Mouse (Mus musculus) lung, adult 18-20 months (tissue): ENCODE results near the gene Dnajc22.

Source experiments
- DNase-seq, 2 experiments: peaks; one replicate each; pipeline ENCODE4 v3.0.0; 2022; ENCODE audit warnings: mixed read lengths in 2 of 2

Dnajc22 gene

DNA sequence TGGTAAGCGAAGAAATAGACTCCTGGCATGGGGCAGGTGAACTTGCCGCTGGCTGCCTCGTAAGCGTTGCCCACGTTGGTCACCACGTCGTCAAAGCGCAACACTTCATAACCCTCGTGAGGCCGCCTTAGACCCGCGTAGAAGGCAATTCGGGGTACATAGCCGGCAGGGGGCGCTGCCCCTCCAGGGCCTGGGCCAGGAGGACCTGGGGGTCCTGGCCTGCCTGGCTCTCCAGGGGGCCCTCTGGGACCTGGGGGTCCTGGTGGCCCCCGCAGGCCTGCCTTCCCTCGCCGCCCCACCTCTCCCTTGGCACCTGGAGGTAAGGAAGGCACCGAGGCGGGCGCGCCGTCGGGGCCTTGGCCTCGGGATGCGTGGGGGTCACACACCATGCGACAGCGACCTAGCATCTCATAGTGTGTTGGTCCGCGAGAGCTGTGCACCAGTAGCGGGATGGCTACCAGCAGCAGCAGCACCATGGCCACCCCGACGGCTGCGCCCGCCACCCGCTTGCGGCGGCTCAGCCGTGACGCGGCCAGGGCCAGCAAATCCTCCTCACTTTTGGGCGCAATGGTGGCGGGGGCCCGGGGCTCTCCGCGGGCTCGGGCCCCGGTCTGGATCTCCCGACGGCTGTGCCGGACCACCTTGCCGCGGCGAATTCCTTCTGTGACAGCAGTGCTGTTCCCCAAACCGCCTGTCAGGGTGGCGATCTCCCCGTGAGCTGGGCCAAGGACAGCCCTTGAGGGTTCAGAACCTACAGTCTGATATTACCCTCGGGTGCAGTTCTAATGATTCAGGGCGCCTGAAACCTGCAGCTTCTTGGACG lies 5.5 kb upstream of the Dnajc22 start, which contains the start of gene C1ql4:
C1ql4 (minus strand) TSS at position 565 of the 823 bp plus-strand sequence.
- DNase-seq: no peak

DNA sequence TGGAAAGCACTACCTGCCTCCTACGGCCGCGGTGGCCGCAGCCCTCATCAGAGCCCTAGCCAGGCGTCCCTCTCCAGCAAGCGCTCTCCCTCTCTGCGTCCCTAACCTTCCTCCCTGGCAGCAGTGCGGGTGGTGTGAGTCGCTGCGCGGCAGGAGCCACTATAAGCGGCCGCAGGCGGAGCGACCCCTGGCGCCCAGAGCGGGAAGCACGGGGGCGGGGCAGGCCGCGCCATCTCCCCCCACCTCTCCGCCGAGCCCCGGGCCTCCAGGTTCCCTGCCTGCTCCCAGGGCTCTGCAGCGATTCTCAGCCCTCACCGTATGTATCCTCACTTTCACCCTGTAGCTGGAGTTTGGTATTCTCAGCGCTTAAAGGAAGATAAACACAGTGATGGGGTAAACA lies 4.7 kb upstream of the Dnajc22 start:
- peak; percentile 66 to 76 for DNase-seq

DNA sequence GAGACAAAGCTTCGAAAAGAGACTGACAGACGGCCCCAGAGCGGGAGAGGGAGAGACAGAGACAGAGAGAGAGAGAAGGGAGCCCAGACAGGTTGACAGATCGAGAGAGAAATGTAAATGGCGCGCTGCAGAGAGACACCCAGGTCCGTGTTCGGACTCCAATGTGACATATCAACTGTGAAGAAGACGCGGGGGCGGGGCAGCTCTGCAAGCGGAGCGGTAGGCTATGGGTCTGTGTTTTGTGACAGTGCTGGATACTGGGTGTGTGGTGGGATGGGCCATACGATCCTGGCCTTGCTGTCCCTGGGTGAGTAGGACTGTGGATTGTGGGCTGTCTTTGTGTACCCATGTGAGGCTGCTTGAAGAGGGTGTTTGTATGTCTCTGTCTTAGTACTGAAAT lies 3.9 kb upstream of the Dnajc22 start:
- no peak for DNase-seq

DNA sequence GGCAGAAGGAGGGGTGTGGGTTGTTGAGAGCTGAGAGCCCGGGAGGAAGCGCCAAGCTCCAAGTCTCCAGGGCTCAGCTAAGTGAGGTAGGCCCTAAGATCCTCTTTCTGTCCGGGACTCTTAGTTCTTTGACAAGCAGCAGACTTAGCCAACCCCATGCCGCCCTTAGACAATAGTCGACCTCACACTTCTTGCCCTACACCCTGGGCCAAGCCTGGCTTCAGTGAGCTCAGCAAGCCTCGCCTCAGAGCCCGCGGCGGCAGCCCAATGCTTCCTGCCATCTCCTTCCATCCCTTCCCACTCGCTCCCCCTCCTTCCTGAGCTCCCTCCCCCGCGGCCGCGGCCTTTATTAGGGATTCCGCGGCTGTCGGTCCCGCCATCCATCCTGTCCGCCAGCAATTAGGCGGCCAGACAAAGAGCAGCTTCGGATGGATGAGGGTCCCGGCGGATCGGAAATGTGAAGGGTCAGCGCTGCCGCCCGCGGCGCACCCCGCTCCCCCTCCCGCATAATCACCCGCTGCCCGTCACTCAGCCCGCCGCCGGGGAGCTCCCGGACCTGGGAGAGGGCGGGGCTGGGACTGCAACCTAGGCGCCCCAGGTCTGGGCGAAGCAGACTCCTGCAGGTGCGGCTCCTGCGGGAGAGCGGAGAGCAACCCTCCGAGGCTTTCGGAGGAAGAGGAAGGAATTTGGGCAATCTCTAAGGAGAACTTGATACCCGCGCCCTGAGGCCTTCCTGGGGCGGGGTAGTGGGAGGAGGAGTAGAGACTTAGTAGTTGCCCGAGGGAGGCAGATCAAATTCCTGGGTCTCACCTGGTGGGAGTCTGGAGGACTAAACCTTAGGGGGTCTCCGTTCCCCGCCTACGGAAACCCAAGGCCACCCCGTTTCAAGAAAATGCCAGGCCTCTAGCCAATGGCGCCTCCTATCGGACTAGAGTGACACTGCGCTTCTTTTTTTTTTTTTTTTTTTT lies 605 bp downstream of the Dnajc22 start:
- DNase-seq: peak; percentile 54 to 58

DNA sequence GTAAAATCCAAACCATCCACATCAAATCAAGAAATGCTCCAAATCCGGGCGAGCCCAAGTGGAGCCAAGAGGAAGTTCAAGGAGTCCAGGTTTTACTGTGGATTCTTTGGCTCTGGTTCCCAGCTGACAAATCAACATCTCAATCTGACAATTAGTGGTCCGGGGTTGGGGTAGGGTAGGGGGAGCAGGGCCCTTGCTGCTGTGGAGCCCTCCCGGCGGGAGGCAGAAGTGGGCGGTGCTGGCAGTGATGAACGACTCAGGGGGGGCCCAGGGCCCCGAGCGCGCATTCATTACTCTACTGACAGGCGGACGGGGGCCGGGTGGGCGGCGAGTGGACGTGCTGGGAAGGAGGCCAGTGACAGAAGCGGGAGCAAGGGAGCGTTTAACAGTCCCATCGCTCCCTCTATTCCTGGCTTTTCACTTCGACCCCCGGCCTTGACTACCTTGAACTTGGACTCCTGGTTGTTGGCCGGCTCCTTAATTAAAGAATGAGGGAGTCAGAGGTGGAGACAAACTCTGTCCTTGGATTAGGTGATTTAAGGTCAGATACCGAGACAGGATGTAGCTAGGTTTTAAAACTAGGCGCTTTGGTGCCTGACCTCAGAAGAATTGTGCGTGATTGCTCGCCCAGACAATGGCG lies 1.8 kb downstream of the Dnajc22 start:
- no peak for DNase-seq

DNA sequence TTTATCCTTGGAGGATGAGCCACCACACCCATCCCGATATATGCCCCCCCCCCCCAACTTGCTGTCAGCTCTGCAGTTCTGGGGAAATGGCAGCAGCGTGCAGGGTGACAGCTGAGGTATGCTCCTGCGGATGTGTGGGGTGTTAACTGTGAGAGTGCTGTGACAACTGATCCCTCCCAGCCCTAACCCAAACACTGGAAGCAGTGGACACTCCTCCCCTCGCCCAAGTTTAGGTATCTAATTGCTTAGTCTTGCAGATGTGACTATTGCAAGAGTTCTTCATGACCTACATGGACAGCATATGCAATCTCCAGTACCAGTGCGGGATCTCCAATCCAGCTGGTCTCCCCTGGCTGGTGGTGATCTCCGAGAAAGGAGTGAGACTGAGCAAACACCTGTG lies 2.4 kb downstream of the Dnajc22 start:
- DNase-seq: no peak

DNA sequence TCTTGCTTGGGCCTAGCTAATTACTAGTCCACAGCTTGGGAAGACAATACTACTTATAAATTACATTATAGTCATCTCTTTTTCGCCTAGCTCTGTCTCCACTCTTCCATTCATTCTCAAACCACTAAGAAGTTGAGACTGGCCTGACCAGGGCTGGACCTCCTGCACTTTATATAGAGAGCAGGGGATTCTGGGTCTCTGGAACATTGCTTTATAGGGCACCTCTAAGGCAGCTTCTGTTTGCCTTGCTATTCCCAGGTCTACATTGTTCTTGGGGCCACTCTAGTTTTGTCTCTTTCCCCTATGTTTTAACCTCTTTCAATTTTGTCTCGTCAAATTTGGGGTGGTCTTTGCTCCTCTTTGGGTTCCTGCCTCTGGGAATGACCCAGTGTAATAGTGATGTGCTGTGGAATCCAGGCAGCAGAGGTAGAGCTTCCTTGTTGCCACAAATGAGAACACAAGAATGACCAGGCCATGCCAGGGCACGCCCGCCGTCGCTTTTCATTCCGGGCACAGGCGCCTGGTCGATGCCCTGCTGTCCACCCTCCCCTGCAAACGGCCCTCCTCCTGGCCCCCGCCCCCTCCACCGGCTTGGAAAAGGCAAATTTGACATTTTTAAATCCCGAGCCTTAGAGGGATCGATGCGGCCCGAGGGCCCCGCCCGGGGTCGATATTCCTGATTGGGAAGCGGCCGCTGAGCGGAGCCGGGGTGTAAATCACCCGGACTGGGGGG lies 3.3 kb downstream of the Dnajc22 start:
- no peak for DNase-seq

DNA sequence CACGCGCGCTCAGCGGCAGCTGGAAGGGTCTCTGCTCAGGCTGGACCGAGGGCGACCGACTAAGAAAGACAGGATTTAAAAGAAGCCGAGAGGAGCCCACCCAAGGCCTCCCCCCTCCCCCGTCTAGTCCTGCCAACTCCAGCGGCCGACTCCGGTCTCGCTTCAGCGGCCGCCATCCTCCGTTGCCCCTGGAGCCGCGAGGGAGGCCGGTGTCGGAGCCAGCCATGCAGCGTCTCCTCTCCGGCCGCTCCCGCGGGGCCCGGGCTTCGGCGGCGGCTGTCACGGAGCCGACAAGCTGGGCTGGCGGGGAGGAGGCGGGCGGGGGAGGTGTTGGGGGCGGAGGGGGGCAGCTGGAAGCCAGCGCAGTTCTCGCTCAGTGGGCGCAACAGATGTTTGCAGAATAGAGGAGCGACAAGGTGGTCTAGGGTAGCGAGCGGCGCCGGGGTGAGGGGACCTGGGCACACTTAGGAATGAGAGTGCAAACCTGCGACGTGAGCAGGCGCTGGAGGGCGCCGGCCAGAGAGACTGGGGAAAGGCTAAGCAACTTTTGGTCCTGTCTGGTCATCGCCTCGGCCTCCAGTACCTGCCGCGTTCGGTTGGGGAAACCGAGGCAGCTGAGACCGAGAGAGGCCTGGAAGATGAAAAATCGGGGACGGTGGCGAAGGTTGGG lies 4.0 kb downstream of the Dnajc22 start:
- no peak for DNase-seq

DNA sequence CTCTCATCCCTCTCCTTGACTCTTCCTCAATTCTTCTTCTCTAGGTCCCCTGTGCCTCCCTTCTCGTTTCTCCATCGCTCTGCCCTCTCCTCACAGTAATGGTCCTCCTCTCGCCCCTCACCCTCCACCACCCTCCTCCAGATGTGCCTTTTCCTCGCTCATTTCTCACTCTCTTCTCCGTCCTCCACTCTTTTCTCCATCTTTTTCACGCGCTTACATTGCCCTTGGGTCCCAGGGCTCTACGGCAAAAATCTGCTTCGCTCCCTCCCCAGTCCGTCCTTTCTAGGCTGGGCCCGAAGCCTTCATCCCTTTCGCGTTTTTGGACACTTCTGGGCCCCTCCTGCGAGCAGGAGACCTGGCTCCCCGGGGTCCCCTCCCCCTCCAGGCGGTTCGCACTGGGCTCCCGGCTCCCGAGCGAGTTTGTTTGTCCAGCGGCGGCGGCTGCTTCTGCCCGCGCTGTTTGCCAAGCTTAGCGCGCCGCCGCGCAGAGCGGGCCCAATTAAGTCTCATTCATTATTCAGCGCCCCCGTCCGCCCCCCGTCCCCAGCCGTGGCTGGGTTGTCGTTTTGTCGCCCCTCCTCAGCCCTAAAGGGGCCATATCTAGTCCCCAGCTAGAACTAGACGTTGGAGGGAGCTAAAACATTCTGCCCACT lies 5.0 kb downstream of the Dnajc22 start:
- DNase-seq: peak; percentile 56 to 59

DNA sequence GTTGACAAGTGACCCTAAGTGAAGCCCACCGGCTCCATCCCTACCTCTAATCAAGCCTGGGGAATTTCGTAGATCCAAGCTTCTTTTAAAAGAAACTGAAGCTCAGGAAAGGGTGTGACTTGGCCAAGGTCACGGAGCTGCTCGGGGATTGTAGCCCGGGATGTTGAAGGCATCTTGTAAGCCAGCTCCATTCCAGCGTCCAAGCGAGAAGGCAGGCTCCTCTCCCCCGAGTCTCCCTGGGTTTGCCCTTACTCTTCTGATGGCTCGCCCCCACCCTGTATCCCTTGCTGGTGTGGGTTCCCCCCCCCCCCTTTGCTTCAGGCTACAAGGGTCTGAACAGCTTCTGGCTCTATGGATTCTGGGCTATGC lies 5.5 kb downstream of the Dnajc22 start:
- DNase-seq: no peak

DNA sequence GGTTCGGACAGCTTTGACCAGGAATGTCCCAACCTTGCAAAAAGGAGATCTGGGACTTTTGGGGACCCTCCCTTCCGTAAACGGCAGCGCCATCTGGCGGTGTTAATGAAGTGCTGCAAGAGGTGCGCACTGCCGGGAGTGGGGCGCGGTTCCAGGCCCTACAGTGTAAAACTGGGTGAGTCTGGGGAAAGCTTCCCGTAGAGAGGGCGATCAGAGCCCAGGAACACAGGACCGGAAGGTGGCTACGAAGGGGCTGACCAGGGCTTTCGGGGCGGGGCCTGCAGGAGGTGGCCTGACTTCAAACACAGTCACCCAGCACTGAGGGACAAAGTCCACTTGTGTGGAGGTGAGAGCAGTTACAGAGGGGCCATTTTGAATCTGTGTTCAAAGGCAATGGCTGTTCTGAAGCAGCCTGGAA lies 6.2 kb downstream of the Dnajc22 start:
- peak; percentile 77 to 82 for DNase-seq

DNA sequence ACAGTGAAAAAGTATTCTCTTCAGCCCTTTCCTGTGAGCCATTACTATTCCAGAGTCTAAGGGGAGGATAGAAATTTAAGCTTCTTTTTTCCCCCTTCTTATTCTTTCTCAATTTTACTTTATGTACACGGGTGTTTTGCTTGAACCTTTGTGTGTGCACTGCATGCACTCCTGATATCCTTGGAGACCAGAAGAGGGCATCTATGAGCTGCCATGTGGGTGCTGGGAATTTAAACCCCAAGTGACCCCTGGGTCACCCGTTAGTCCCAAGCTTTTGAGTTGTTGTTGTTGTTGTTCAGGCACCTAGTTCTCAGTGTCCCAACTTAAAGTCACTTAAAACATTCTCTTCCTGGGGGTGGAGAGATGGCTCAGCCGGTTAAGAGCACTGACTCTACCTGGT lies 7.0 kb downstream of the Dnajc22 start:
- DNase-seq: no peak

DNA sequence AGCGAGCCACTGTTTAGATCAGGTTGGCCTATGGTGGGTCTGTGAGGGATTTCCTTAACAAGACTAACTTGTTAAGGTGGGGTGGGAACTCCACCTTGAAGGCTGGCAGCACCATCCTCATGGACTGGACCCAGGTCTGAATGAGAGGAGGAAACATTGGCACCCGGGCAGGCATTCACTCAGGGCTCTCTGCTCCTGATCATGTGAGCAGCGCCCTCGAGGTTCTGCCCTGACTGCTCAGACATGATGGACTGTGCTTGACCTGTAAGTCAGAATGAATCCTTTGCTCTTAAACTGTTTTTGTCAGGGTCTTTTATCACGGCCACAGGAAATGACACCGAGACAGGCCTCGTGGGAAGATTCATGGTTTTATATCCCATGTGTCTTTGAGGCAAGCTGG lies 12.3 kb downstream of the Dnajc22 start:
- DNase-seq: no peak

DNA sequence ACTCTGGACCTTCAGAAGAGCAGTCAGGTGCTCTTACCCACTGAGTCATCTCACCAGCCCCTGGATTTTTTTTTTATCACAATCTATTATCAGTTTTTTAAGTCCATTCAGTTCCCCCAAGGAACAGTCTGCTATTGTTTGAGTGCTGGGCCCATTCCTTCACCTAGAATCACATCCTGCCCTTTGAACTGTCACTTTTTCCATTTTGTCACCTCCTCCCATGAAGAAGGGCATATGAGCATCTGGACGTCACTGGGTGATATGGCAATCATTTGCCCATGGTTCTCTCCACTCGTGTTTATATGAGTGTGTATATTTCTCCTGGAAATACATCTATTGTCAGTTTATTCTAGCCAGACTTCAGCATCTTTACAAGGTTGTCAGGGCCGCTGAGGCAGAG lies 14.9 kb downstream of the Dnajc22 start:
- no peak for DNase-seq

DNA sequence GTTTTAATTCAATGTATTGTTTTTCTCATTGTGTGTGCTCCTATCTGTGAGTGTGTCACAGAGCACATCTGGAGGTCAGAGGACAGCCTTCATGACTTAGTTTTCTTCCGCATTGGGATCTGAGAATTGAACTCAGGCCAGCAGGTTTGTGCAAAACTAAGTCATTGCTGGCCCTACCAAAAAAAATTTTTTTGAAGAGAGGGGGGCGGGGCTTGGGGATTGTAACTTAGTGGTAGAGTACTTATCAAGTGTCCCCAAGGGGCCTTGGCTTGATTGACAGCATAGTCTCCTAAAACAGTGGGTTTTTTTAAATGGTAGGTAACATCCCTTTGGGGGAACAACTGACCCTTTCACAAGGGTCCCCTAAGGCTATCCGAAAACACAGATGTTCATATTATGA lies 18.2 kb downstream of the Dnajc22 start:
- no peak for DNase-seq

DNA sequence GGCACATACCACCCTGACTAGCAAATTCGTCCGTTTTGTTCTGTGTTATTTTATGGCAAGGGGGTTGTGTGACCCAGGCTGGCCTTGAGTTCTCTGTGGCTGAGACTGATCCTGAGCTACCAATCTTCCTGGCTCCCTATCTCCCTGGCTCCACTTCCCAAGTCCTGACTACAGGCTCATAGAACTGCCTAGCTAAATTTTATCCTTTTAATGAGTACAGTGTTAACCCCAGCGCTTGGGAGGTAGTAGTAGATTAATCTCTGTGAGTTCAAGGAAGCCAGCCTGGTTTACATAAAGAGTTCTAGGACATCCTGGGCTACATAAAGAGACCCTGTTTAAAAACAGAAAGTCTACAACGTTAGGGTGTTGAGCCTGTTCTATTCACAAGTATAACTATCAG lies 18.8 kb downstream of the Dnajc22 start:
- no peak for DNase-seq

DNA sequence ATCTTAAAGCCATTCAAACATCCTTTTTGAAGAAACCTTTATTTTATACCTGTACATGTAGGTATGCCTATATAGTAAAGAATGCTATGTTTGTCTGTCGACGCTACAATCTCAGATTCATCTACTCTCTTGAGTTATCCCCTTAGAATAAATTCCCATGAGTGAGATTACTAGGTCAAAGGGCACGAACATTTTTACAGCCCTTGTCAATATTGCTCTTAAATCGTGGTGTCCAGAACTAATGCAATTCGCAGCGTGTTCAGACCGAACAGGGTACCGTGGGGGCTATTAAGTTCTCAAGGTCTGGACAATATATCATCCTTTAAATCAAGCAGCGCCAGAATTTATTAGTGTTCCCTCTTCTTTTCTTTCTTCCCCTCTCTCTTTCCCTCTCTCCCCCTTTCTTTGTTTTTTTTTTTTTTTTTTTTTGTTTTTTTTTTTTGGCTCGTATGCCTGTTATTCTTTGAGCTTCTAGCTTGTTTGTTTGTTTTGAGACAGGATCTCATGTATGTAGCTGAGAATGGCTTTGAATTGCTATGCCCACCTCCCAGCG lies 19.9 kb downstream of the Dnajc22 start:
- no peak for DNase-seq

DNA sequence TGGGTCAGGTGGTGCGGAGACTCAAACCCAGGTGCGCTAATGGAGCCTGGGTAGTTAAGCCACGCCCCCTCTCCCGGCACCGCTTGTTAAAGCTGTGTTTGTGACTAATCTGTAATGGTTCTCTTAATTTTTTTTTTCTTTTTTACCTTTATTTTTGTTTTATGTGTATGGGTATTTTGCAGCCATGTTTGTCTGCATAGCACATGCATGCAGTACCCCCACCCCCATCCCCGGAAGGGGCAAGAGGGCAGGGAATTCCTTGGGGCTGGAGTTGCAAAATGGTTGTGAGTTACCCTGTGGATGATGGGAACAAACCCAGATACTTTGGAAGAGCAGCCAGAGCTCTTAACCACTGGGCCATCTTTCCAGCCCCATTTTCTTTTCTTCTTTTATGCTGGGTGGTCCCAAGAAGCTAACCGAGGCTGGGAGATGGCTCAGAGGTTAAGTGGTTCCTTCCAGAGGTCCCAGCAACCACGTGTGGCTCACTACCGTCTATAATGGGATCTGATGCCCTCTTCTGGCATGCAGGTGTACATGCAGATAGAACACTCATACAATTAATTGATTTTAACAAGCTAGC lies 20.5 kb downstream of the Dnajc22 start:
- DNase-seq: no peak

DNA sequence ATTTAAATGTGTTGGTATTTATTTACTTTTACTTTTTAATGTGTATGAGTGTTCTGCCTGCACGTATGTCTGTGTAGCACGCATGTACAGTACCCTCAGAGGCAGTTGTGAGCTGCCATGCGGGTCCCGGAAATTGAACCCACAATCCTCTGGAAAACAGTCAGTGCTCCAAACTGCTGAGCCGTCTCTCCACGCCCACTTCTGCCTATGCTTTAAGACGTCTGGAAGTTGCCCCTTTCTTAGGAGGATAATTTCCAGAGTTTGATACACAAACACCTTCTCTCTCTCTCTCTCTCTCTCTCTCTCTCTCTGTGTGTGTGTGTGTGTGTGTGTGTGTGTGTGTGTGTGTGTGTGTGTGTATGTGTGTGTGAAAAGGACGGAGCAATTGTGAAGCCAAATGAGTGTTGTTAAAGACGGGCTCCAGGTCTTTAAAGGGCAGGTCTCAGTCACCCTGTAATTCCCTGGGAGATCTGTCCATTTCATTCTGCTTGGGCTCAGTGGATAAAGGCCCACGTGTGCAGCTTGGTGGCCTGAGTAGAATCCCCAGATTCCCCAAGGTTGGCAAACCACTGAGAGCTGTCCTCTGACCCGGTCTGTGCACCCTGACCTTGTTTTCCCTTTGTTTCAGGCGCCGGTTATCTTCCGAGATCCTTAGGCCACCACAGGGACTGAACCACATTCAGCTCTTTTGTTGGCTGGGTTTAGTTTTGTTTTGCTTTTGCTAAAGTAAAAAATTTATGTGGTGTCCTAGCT lies 21.5 kb downstream of the Dnajc22 start:
- no peak for DNase-seq

DNA sequence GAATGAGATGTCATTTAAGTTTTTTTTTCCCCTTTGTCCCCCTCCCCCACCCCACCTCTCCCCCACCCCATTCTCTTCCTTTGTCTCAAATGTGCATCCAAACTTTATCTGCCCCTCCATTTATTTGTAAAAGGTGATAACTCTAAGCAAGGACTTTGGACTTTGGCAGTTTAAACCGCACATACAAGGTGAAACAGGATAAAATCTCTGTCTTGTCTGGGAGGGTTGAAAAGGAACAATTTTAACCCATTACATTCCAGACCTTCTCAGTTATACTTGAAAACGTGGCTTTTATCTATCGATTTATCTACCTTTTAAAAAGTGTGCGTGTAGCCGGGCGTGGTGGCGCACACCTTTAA lies 22.1 kb downstream of the Dnajc22 start:
- DNase-seq: no peak
